Mouse (Mus musculus): ENCODE results near the gene Galnt12.

Gene Galnt12

DNA sequence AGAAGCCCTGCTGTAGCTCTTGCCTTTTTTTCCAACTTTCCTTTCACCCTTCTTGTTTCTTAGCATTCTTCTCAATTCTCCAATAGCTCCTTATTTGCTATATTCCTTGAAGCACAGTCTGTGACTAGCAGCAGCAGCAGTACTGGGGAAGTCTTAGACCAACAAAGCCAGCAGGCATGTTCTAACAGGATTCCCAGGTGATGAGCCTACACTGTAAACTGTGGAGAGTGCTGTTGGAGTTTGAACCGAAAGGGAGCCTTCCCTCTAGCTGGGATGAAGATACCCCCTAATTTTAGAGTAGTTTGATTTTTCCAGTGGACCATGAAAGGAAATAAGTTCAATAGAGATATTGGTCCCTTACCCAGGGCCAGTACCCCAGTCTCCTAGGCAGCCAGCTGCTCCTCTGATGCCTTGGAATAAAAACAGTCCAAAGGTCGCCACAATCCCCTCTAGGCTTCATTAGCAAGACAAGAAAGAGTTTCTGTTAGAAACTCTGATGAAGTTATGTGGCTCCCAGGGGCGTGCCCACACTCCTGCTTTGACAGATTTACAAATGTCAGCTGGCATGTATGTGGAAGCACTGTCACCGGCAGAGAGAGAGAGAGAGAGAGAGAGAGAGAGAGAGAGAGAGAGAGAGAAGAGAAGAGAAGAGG lies 69.5 kb downstream of the Galnt12 start:
- no peak for DNase-seq

DNA sequence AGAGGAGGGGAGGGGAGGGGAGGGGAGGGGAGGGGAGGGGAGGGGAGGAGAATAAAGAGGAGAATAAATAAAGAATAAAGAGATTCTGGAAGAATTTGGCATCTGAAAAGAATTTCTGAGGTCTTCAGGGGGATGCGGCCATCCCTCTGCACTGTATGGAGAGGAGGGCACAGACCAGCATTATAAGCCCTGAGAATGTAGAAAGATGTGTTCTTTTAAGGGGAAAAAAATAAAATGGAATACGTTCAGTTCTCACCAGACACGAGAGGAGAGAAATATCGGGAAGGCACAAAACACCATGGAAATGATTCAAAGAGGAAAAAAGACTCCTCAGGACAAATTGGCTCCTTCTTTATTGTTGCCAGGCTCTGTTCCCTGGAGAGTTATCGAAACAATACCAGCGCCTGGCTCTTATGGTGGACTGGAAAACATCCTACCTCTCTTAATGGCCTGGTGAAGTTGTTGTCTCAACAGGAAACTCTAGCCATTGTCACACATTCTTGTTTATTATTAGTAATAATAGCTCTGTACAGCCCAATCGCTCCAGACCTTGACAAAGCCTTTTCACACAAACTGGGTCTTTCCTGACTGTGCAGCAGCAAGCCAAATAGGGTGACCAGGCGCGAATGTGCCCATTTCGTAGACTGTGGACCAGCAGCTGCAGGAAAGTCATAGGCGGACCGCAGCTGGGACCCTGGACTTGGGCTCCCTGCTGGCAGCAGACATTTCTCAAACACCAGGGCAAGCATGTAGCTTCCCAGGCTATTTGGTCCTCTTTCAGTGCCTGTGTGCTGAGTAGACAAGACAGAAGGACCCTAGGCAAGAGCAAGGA lies 70.3 kb downstream of the Galnt12 start:
- DNase-seq: no peak

DNA sequence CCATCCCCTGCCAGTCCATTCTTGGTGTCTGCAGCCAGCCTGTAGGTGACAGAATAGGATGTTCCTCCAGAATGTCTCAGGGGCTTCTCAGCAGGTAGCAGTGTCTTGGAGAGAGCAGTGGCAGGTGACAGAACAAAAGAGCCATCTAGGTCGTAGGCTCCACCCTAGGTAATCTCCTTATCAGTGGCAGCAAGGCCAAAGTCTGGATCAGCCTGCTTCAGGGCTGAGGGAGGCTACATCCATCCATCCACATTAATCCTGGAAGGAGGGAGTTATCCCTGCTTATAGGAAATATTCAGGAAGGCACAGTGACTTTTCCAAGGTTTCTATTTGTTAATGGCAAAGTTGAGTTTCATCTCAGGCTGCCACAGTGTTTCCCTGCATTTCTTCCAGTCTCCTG lies 80.6 kb downstream of the Galnt12 start:
- no peak for DNase-seq

Data from lung, postnatal 14 days (tissue).